8 mouse cellular contexts compared by ENCODE assay signal in genomic region chr16:93712189-93712885, GRCm38 (mm10). TPM values are rescaled to one million over a fixed set of nuclear protein-coding genes. Genes with fewer than 3 reads are reported as not detected.
DNase-seq lines count a peak whose midpoint lies in the region; ATAC-seq lines count a peak whose summit lies in the region.

No protein-coding gene starts in this region.

- intact Hi-C loops in left cerebral cortex, postnatal 25 days (cut with DNase I): no loop called here

- no peaks in the 10 kb centered on the region; the same call in 1 of the 2 replicates for H3K36me3 ChIP-seq in heart, embryonic 11.5 days (ENCODE audit: control insufficient read depth, insufficient read depth, low read length)
- H3K36me3 ChIP-seq in hindbrain, embryonic 11.5 days (ENCODE audit: control insufficient read depth, insufficient read depth, low read length): no peaks in the 10 kb centered on the region

- H3K4me2 ChIP-seq in heart, embryonic 11.5 days: peak overlapping the region; percentile 100
- H3K4me2 ChIP-seq in hindbrain, embryonic 11.5 days (replicated peaks; ENCODE audit: low read depth, low read length): peak overlapping the region; percentile 90

- peaks cover 8% of the 10 kb centered on the region for H3K27me3 ChIP-seq in heart, embryonic 11.5 days (ENCODE audit: control insufficient read depth, insufficient read depth, low read length)
- 0 out of 2 replicates have a peak, but pooled peaks cover 2% of the 10 kb centered on the region for H3K27me3 ChIP-seq in hindbrain, embryonic 11.5 days (ENCODE audit: control insufficient read depth, insufficient read depth, low read length)

- H3K27ac ChIP-seq in heart, embryonic 11.5 days (ENCODE audit: low read depth, low read length): peak overlapping the region; percentile 29; the same call in 1 of the 2 replicates
- H3K27ac ChIP-seq in hindbrain, embryonic 11.5 days (ENCODE audit: low read depth, low read length): 0 out of 2 replicates have a peak overlapping the region, but pooled peaks have one; percentile 49

- ATAC-seq in heart, embryonic 11.5 days (replicated peaks; ENCODE audit: insufficient number of reproducible peaks, low FRiP score, low TSS enrichment): 0 out of 2 replicates have a peak, but pooled peaks have one; percentile 22
- ATAC-seq in hindbrain, embryonic 11.5 days (ENCODE audit: low FRiP score): peak; percentile 0; the same call in 1 of the 2 replicates
- ATAC-seq in megakaryocyte-erythroid progenitor cell, adult 5-6 weeks (replicated peaks; ENCODE audit: low FRiP score, low TSS enrichment, poor library complexity, severe bottlenecking): peak; percentile 54

- H3K9ac ChIP-seq in heart, embryonic 11.5 days (ENCODE audit: low read depth, low read length): peak overlapping the region; percentile 78
- peak overlapping the region; percentile 79 for H3K9ac ChIP-seq in hindbrain, embryonic 11.5 days (ENCODE audit: low read depth, low read length)

- H3K9me3 ChIP-seq in heart, embryonic 11.5 days (replicated peaks; ENCODE audit: control insufficient read depth, low read length): no peaks in the 10 kb centered on the region
- H3K9me3 ChIP-seq in hindbrain, embryonic 11.5 days (ENCODE audit: control insufficient read depth, low read length): no peaks in the 10 kb centered on the region

- H3K4me1 ChIP-seq in heart, embryonic 11.5 days (ENCODE audit: control insufficient read depth, insufficient read depth, low read length): peaks cover 9% of the 10 kb centered on the region
- H3K4me1 ChIP-seq in hindbrain, embryonic 11.5 days (replicated peaks; ENCODE audit: control insufficient read depth, insufficient read depth, low read length): no peaks in the 10 kb centered on the region; the same call in 1 of the 2 replicates

- WGBS in heart, embryonic 11.5 days (ENCODE audit: insufficient replicate concordance): 15% methylated on average over 23 of the region's 31 CpGs
- 13% methylated on average over 31 of the region's 31 CpGs for WGBS in hindbrain, embryonic 11.5 days

- DNase-seq in heart, adult 18-20 months: no peak
- DNase-seq in 3T3-L1 (ENCODE audit: low read depth, low spot score): peak; percentile 10
- DNase-seq in ZHBTc4 (ENCODE audit: low read depth, low spot score): peak; percentile 62
- DNase-seq in hindbrain, embryonic 11.5 days (ENCODE audit: low spot score): peak; percentile 67
- DNase-seq in left cerebral cortex, postnatal 25 days (ENCODE audit: low spot score in 2 of 2): no peak
- DNase-seq in urinary bladder, postnatal 25 days (ENCODE audit: low spot score): no peak

- peak overlapping the region; percentile 73 for H3K4me3 ChIP-seq in heart, embryonic 11.5 days (ENCODE audit: low read depth, low read length)
- H3K4me3 ChIP-seq in hindbrain, embryonic 11.5 days (ENCODE audit: low read depth, low read length): peak overlapping the region; percentile 74

RNA-seq across cellular contexts. Expression of gene Dop1b, which starts 0.6 kb away (rescaled TPM):
- polyA plus RNA-seq in heart, embryonic 11.5 days (2014; fragmentation: Nextera tagmentation; extraction: Ambion mirVana): 5.6 and 6.3 TPM in 2 replicates
- 10 to 100 TPM; 15.9 to 16.9 TPM for total RNA-seq in heart, adult 18-20 months (2021)
- polyA plus RNA-seq in hindbrain, embryonic 11.5 days (2014; fragmentation: Nextera tagmentation; extraction: Ambion mirVana): 15.7 and 19.6 TPM in 2 replicates
- 38.8 and 63.3 TPM in 2 replicates for total RNA-seq in megakaryocyte-erythroid progenitor cell, adult 5-6 weeks (2014; fragmentation: Nextera tagmentation)
- total RNA-seq in megakaryocyte-erythroid progenitor cell, adult 5-6 weeks (2017): 9.1 and 17.6 TPM in 2 replicates
- 10 to 100 TPM; 82.1 to 87.0 TPM for total RNA-seq in left cerebral cortex, postnatal 25 days (2021)

RNA-seq across cellular contexts. Expression of gene Cbr3, which starts 29.3 kb away (rescaled TPM):
- polyA plus RNA-seq in heart, embryonic 11.5 days (2014; fragmentation: Nextera tagmentation; extraction: Ambion mirVana): 0.25 and 0.36 TPM in 2 replicates
- total RNA-seq in heart, adult 18-20 months (2021): 1 to 10 TPM; 2.5 to 2.6 TPM
- polyA plus RNA-seq in hindbrain, embryonic 11.5 days (2014; fragmentation: Nextera tagmentation; extraction: Ambion mirVana): 0.67 and 0.82 TPM in 2 replicates
- total RNA-seq in megakaryocyte-erythroid progenitor cell, adult 5-6 weeks (2014; fragmentation: Nextera tagmentation): 1.5 TPM in 1 of 2 replicates, not detected in the other
- total RNA-seq in megakaryocyte-erythroid progenitor cell, adult 5-6 weeks (2017): not detected in 2 replicates
- 10 to 100 TPM; 16.0 to 19.9 TPM for total RNA-seq in left cerebral cortex, postnatal 25 days (2021)

Comparison
In these comparisons a context has a peak if more than half of its experiments do, and no peak if none do; other contexts are left out.
1. ATAC-seq: peak in every context shown above with its lines; median percentile 54 in megakaryocyte-erythroid progenitor cell, adult 5-6 weeks; 22 in heart, embryonic 11.5 days; 0 in hindbrain, embryonic 11.5 days.
2. DNase-seq: peak in 3T3-L1 (single experiment), ZHBTc4 (single experiment) and hindbrain, embryonic 11.5 days (single experiment); none in heart, adult 18-20 months (0 of 2), left cerebral cortex, postnatal 25 days (0 of 2) and urinary bladder, postnatal 25 days (single experiment).
3. RNA of gene Cbr3, which starts 29.3 kb away (total RNA-seq): 16.0 to 19.9 TPM in left cerebral cortex, postnatal 25 days; 2.5 to 2.6 TPM in heart, adult 18-20 months and 1.5 TPM in megakaryocyte-erythroid progenitor cell, adult 5-6 weeks; every median in the first group is over 4 times any median in the second.